Mouse (Mus musculus) forebrain, embryonic 14.5 days (tissue): ENCODE results near the gene Nfatc3. TPM values are rescaled to one million over a fixed set of nuclear protein-coding genes. Genes with fewer than 3 reads are reported as not detected.

Source experiments
- ATAC-seq: fragments of 200-750 bp; cut with Nextera tagmentation; 2 replicates; pipeline ENCODE4 v1.8.0; 2017; ENCODE audit warnings: mild to moderate bottlenecking, moderate library complexity
- DNase-seq: peaks from one replicate; pipeline ENCODE4 v3.0.0-alpha.2; 2015; ENCODE audit warnings: low spot score
- H3K27ac ChIP-seq: fragments of 300-500 bp; sonication (generic); 2 replicates; pipeline ENCODE4 v1.5.1; 2014; ENCODE audit warnings: low read depth, mild to moderate bottlenecking, control low read depth, low read length, moderate library complexity
- H3K27me3 ChIP-seq: fragments of 300-500 bp; sonication (generic); replicated peaks from 2 replicates; pipeline ENCODE4 v1.6.1; 2014; ENCODE audit warnings: low read length, control low read depth, mixed read lengths; ENCODE audit not compliant: control insufficient read depth, insufficient read depth
- H3K36me3 ChIP-seq: fragments of 300-500 bp; sonication (generic); 2 replicates; pipeline ENCODE4 v1.6.1; 2014; ENCODE audit warnings: low read length, control low read depth; ENCODE audit not compliant: control insufficient read depth, insufficient read depth
- H3K4me1 ChIP-seq: fragments of 300-500 bp; sonication (generic); 2 replicates; pipeline ENCODE4 v1.6.1; 2014; ENCODE audit warnings: antibody characterized with exemption, low read length, control low read depth; ENCODE audit not compliant: control insufficient read depth, insufficient read depth
- H3K4me2 ChIP-seq: fragments of 300-500 bp; sonication (generic); 2 replicates; pipeline ENCODE4 v1.6.1; 2014; ENCODE audit warnings: mild to moderate bottlenecking, control low read depth, low read length
- H3K4me3 ChIP-seq: fragments of 300-500 bp; sonication (generic); 2 replicates; pipeline ENCODE4 v1.5.1; 2014; ENCODE audit warnings: low read depth, low read length, control low read depth
- H3K9ac ChIP-seq: fragments of 300-500 bp; sonication (generic); 2 replicates; pipeline ENCODE4 v1.6.1; 2014; ENCODE audit warnings: mild to moderate bottlenecking, low read length, control low read depth, moderate library complexity
- H3K9me3 ChIP-seq: fragments of 300-500 bp; sonication (generic); replicated peaks from 2 replicates; pipeline ENCODE4 v1.6.1; 2016; ENCODE audit warnings: low read length, control low read depth, mixed read lengths; ENCODE audit not compliant: control insufficient read depth
- WGBS: fragments of 180-500 bp; shearing (Covaris S2); extraction: QIAGEN DNeasy Blood & Tissue Kit; methylation state at CpG from one replicate; pipeline ENCODE4 v1.1.7; 2014; 5-methylcytosine and 5-hydroxymethylcytosine counted together
- polyA plus RNA-seq: library from polyadenylated mRNA; unstranded; fragments of >200 nt; fragmentation: Nextera tagmentation; extraction: Ambion mirVana; gene quantifications from 2 replicates; pipeline ENCODE4 v1.2.1, GENCODE M21; 2014

Nfatc3 gene
- polyA plus RNA-seq, 1 experiment from 2014 or later: 2.6 TPM

GRCm38 (mm10) chr8:106140191-106140590, 81.6 kb downstream of the Nfatc3 start:
- no peaks in the 10 kb centered on the region for H3K9me3 ChIP-seq
- no peak overlapping the region for H3K4me3 ChIP-seq
- H3K36me3 ChIP-seq: no peaks in the 10 kb centered on the region
- no peak overlapping the region for H3K27ac ChIP-seq
- DNase-seq (no peak), ATAC-seq (no peak)
- no peak overlapping the region for H3K9ac ChIP-seq
- H3K27me3 ChIP-seq: peaks cover 42% of the 10 kb centered on the region
- peaks cover 11% of the 10 kb centered on the region for H3K4me1 ChIP-seq
- WGBS: 70% methylated on average over 5 of the region's 5 CpGs
- no peak overlapping the region for H3K4me2 ChIP-seq

GRCm38 (mm10) chr8:106140769-106141168, 82.1 kb downstream of the Nfatc3 start:
- ATAC-seq: peak; percentile 65
- WGBS: 12% methylated on average over 13 of the region's 13 CpGs
- peaks cover 11% of the 10 kb centered on the region for H3K4me1 ChIP-seq
- H3K27me3 ChIP-seq: peaks cover 37% of the 10 kb centered on the region
- H3K36me3 ChIP-seq: no peaks in the 10 kb centered on the region
- H3K9me3 ChIP-seq: no peaks in the 10 kb centered on the region
- peak; percentile 91 for DNase-seq
- no peak overlapping the region for H3K4me2 ChIP-seq
- no peak overlapping the region for H3K4me3 ChIP-seq
- no peak overlapping the region for H3K27ac ChIP-seq
- H3K9ac ChIP-seq: no peak overlapping the region

GRCm38 (mm10) chr8:106145331-106145730, 86.7 kb downstream of the Nfatc3 start:
- H3K27ac ChIP-seq: no peak overlapping the region

GRCm38 (mm10) chr8:106146014-106146413, 87.4 kb downstream of the Nfatc3 start:
- Histone ChIP-seq H3K4me3 (no peak overlapping the region), H3K9ac (no peak overlapping the region), H3K9me3 (no peaks in the 10 kb centered on the region), H3K27ac (no peak overlapping the region), H3K4me1 (peaks cover 6% of the 10 kb centered on the region), H3K4me2 (no peak overlapping the region), H3K27me3 (no peaks in the 10 kb centered on the region), H3K36me3 (no peaks in the 10 kb centered on the region)
- WGBS: 93% methylated on average over 4 of the region's 4 CpGs
- ATAC-seq (no peak), DNase-seq (no peak)

More at GRCm38 (mm10) chr8:106145331-106145730, 86.7 kb downstream of the Nfatc3 start:
- no peak overlapping the region for H3K4me2 ChIP-seq
- no peaks in the 10 kb centered on the region for H3K27me3 ChIP-seq
- no peaks in the 10 kb centered on the region for H3K4me1 ChIP-seq
- no peaks in the 10 kb centered on the region for H3K36me3 ChIP-seq
- no peaks in the 10 kb centered on the region for H3K9me3 ChIP-seq
- H3K4me3 ChIP-seq: no peak overlapping the region
- DNase-seq (no peak), ATAC-seq (no peak)
- no peak overlapping the region for H3K9ac ChIP-seq
- 94% methylated on average over 2 of the region's 2 CpGs for WGBS

- Histone ChIP-seq H3K36me3 (no peaks in the 10 kb centered on the region), H3K9ac (no peak overlapping the region), H3K9me3 (no peaks in the 10 kb centered on the region), H3K27me3 (no peaks in the 10 kb centered on the region), H3K27ac (no peak overlapping the region), H3K4me1 (peaks cover 6% of the 10 kb centered on the region), H3K4me2 (no peak overlapping the region), H3K4me3 (no peak overlapping the region)
- ATAC-seq: no peak
- DNase-seq: no peak
- 85% methylated on average over 6 of the region's 6 CpGs for WGBS
These were observed 89.4 kb downstream of the Nfatc3 start for GRCm38 (mm10) chr8:106147868-106148565.

- Histone ChIP-seq H3K4me3 (no peak overlapping the region), H3K4me2 (no peak overlapping the region), H3K27ac (no peak overlapping the region), H3K36me3 (no peaks in the 10 kb centered on the region), H3K9ac (no peak overlapping the region), H3K9me3 (no peaks in the 10 kb centered on the region), H3K4me1 (peaks cover 6% of the 10 kb centered on the region), H3K27me3 (no peaks in the 10 kb centered on the region)
- no peak for ATAC-seq
- no peak for DNase-seq
- WGBS: 87% methylated on average over 6 of the region's 6 CpGs
These were observed 90.4 kb downstream of the Nfatc3 start for GRCm38 (mm10) chr8:106149025-106149424.

- H3K4me3 ChIP-seq: peak within 1 kb of the TSS; percentile 81
These were observed 91.4 kb downstream of the Nfatc3 start, which contains the start of gene Pla2g15 for GRCm38 (mm10) chr8:106149801-106150652. Gene Pla2g15 (plus strand): TSS chr8:106150399.

GRCm38 (mm10) chr8:106150653-106151000, 92.0 kb downstream of the Nfatc3 start:
- WGBS: 16% methylated on average over 8 of the region's 8 CpGs
- Histone ChIP-seq H3K4me1 (peaks cover 6% of the 10 kb centered on the region), H3K9ac (peak overlapping the region; percentile 78), H3K4me3 (peak overlapping the region; percentile 81), H3K4me2 (peak overlapping the region; percentile 74), H3K36me3 (peaks cover 10% of the 10 kb centered on the region), H3K9me3 (no peaks in the 10 kb centered on the region), H3K27ac (no peak overlapping the region), H3K27me3 (no peaks in the 10 kb centered on the region)
- no peak for DNase-seq
- no peak for ATAC-seq

More at GRCm38 (mm10) chr8:106149801-106150652, 91.4 kb downstream of the Nfatc3 start, which contains the start of gene Pla2g15:
- WGBS: 2% methylated on average over 38 of the region's 38 CpGs
- peak; percentile 97 for DNase-seq
- ATAC-seq: peak; percentile 100
- no peaks in the 10 kb centered on the region for H3K9me3 ChIP-seq
- peaks cover 6% of the 10 kb centered on the region for H3K4me1 ChIP-seq
- H3K27ac ChIP-seq: no peak within 1 kb of the TSS
- H3K9ac ChIP-seq: peak within 1 kb of the TSS; percentile 78
- H3K4me2 ChIP-seq: peak within 1 kb of the TSS; percentile 74
- H3K36me3 ChIP-seq: peaks cover 5% of the 10 kb centered on the region
- H3K27me3 ChIP-seq: no peaks in the 10 kb centered on the region
